Mouse (Mus musculus): Measurements from ENCODE around the gene Ethe1.

Ethe1 gene

GRCm38 (mm10) chr7:24574224-24574796 is 13.0 kb upstream of the Ethe1 start:
- no peak for DNase-seq (ENCODE audit: low spot score)

- DNase-seq (ENCODE audit: low spot score): no peak
Observed at GRCm38 (mm10) chr7:24577811-24578210, 9.5 kb upstream of the Ethe1 start.

- no peak for DNase-seq (ENCODE audit: low spot score)
Observed at GRCm38 (mm10) chr7:24584876-24585275, 2.5 kb upstream of the Ethe1 start.

GRCm38 (mm10) chr7:24585995-24586394 is 1.3 kb upstream of the Ethe1 start:
- no peak for DNase-seq (ENCODE audit: low spot score)

GRCm38 (mm10) chr7:24586828-24587227 is 515 bp upstream of the Ethe1 start:
- DNase-seq (ENCODE audit: low spot score): peak; percentile 17

GRCm38 (mm10) chr7:24588336-24588735 is 993 bp downstream of the Ethe1 start:
- DNase-seq (ENCODE audit: low spot score): no peak

- no peak for DNase-seq (ENCODE audit: low spot score)
Observed at GRCm38 (mm10) chr7:24591735-24592134, 4.4 kb downstream of the Ethe1 start.

GRCm38 (mm10) chr7:24592163-24592562 is 4.8 kb downstream of the Ethe1 start:
- no peak for DNase-seq (ENCODE audit: low spot score)

- no peak for DNase-seq (ENCODE audit: low spot score)
Observed at GRCm38 (mm10) chr7:24592781-24593180, 5.4 kb downstream of the Ethe1 start.

GRCm38 (mm10) chr7:24593621-24594308 is 6.4 kb downstream of the Ethe1 start:
- DNase-seq (ENCODE audit: low spot score): peak; percentile 84

GRCm38 (mm10) chr7:24594309-24594803 is 7.0 kb downstream of the Ethe1 start:
- DNase-seq (ENCODE audit: low spot score): peak; percentile 53

- DNase-seq (ENCODE audit: low spot score): no peak
Observed at GRCm38 (mm10) chr7:24595464-24595863, 8.1 kb downstream of the Ethe1 start.

GRCm38 (mm10) chr7:24598121-24598520 is 10.8 kb downstream of the Ethe1 start:
- DNase-seq (ENCODE audit: low spot score): no peak

- no peak for DNase-seq (ENCODE audit: low spot score)
Observed at GRCm38 (mm10) chr7:24599211-24600067, 12.1 kb downstream of the Ethe1 start.

- peak; percentile 98 for DNase-seq (ENCODE audit: low spot score)
Observed at GRCm38 (mm10) chr7:24600941-24601597, 13.7 kb downstream of the Ethe1 start.

GRCm38 (mm10) chr7:24605561-24605960 is 18.2 kb downstream of the Ethe1 start:
- no peak for DNase-seq (ENCODE audit: low spot score)

- no peak for DNase-seq (ENCODE audit: low spot score)
Observed at GRCm38 (mm10) chr7:24606046-24606445, 18.7 kb downstream of the Ethe1 start.

- peak; percentile 71 for DNase-seq (ENCODE audit: low spot score)
Observed at GRCm38 (mm10) chr7:24608017-24608416, 20.7 kb downstream of the Ethe1 start.

- DNase-seq (ENCODE audit: low spot score): no peak
Observed at GRCm38 (mm10) chr7:24608561-24608960, 21.2 kb downstream of the Ethe1 start.

GRCm38 (mm10) chr7:24610144-24610878 is 23.0 kb downstream of the Ethe1 start, which contains the start of gene Phldb3:
Gene Phldb3, plus strand, starts transcription at chr7:24610763.
- DNase-seq (ENCODE audit: low spot score): no peak

- peak; percentile 87 for DNase-seq (ENCODE audit: low spot score)
Observed at GRCm38 (mm10) chr7:24610879-24611494, 23.6 kb downstream of the Ethe1 start.
